Mouse (Mus musculus) CH12.LX (cell line): ENCODE results near the gene Trex2.

Experiments used
- EP300 ChIP-seq: IDR thresholded peaks from 2 replicates; pipeline ENCODE4 v1.6.1; 2011; ENCODE audit warnings: low read length, improper control_type of control experiment
- NRF1 ChIP-seq: IDR thresholded peaks from 2 replicates; pipeline ENCODE4 v1.6.1; 2014; ENCODE audit warnings: low read depth, mild to moderate bottlenecking, inconsistent platforms, low read length, improper control_type of control experiment, moderate library complexity
- TBP ChIP-seq: conservative IDR thresholded peaks from 2 replicates; pipeline ENCODE4 v1.6.1; 2011; ENCODE audit warnings: low read depth, low read length, improper control_type of control experiment
- USF2 ChIP-seq: conservative IDR thresholded peaks from 2 replicates; pipeline ENCODE4 v1.6.1; 2011; ENCODE audit warnings: low read depth, low read length, improper control_type of control experiment

- TF ChIP-seq EP300, result no peak
- TF ChIP-seq USF2, result no peak
- TF ChIP-seq NRF1, result no peak
- no peak for TF ChIP-seq TBP
Measured at GRCm38 (mm10) chrX:73482643-73483483, 47.7 kb upstream of the Trex2 start.
